Mouse (Mus musculus): ENCODE measurements around the gene Agbl4. TPM values are rescaled to one million over a fixed set of nuclear protein-coding genes. Genes with fewer than 3 reads are reported as not detected.

The Agbl4 gene
- total RNA-seq, 2 experiments from 2014 or later: 4.6 to 5.2 TPM

DNA sequence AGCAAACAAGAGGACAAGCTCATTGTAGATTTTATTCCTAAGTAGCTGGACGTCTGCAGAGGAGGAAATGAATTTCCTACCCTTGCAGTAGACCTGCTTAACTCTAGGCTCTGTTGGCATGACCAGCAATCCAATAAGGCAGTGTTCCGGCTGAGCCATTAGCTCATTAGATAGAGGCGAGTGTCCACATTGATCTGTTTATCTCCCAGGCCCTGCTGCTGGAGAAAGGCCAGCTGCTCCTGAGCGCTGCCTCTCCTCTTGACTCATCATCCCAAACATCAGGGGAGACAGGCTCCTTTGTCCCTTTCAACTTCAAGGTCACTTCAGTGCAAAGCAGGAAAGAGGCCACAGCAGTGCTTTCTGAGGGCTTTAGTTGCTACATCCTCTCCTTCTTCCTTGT, 858.0 kb downstream of the Agbl4 start:
- DNase-seq: no peak
- intact Hi-C loops (cut with DNase I): no loop called here

GRCm38 (mm10) chr4:111256931-111257330, 859.5 kb downstream of the Agbl4 start:
- no peak for DNase-seq

GRCm38 (mm10) chr4:111280936-111281335, 883.5 kb downstream of the Agbl4 start:
- intact Hi-C loops (cut with DNase I): no loop called here
- DNase-seq: no peak

More at GRCm38 (mm10) chr4:111256931-111257330, 859.5 kb downstream of the Agbl4 start:
- intact Hi-C loops (cut with DNase I): no loop called here

- intact Hi-C loops (cut with DNase I): no loop called here
- DNase-seq: no peak
Measured at GRCm38 (mm10) chr4:111281836-111282235, 884.4 kb downstream of the Agbl4 start.

- no peak for DNase-seq
- intact Hi-C loops (cut with DNase I): no loop called here
Measured at GRCm38 (mm10) chr4:111284625-111285024, 887.2 kb downstream of the Agbl4 start.

DNA sequence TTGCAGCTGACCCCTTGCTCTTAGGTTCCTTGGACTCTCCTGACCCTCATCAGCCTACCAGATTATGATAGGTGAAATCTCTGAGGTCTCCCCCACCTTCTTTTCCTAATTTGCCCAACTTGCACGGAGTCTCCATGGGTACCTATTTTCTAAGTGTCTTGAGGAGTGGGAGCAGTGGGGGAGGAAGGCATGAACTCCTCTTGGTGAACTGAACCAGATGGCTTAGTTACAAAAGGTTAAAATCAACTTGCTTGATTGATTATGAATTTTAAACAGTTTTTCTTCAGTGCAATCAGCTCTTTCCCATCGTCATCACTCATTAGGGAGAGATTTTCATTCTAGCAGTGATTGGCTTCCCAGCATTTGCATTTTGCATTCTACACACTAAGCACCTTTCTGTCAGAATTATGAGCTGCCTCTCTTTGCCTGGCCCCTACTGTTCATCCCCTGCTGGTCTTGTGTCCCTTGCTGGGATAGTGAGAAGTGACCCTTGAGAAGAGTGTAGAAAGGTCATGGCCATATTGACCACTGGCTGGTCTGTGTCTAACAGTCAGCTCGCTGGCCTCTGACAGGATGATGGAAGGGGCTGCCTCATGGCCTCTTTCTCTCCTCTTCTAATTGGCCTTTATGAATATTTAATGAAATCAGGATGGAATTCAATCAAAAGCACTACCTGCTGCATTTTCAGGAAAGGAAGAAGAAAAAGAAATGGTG, 897.2 kb downstream of the Agbl4 start:
- intact Hi-C loops (cut with DNase I): no loop called here
- no peak for DNase-seq

DNA sequence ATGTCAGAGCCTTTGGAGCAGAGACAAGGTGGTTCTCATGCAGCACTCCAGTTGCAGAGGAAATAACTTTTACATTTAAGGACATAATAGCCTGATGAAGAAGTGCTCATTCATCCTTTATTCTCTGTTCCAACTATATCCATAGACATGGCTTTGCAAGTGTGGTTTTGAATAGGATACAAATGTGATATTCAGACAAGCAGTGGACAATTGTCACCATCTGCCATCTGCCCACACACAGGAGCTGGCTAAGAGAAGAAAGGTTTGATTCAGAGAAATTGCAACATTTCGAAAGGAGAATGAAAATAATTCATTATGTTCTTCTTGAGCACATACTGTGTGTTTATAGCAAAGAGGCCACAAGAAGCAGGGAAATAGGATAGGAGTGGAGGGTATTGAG, 909.1 kb downstream of the Agbl4 start:
- no peak for DNase-seq
- intact Hi-C loops (cut with DNase I): loop anchor here (10.0 kb wide), 1 partner anchor 1252 kb away; no protein-coding TSS in a partner anchor

GRCm38 (mm10) chr4:111307166-111307565, 909.7 kb downstream of the Agbl4 start:
- intact Hi-C loops (cut with DNase I): loop anchor here (10.0 kb wide), 1 partner anchor 1252 kb away; no protein-coding TSS in a partner anchor
- peak; percentile 10 for DNase-seq

GRCm38 (mm10) chr4:111307633-111308032, 910.2 kb downstream of the Agbl4 start:
- intact Hi-C loops (cut with DNase I): loop anchor here (10.0 kb wide), 1 partner anchor 1253 kb away; no protein-coding TSS in a partner anchor
- DNase-seq: no peak

DNA sequence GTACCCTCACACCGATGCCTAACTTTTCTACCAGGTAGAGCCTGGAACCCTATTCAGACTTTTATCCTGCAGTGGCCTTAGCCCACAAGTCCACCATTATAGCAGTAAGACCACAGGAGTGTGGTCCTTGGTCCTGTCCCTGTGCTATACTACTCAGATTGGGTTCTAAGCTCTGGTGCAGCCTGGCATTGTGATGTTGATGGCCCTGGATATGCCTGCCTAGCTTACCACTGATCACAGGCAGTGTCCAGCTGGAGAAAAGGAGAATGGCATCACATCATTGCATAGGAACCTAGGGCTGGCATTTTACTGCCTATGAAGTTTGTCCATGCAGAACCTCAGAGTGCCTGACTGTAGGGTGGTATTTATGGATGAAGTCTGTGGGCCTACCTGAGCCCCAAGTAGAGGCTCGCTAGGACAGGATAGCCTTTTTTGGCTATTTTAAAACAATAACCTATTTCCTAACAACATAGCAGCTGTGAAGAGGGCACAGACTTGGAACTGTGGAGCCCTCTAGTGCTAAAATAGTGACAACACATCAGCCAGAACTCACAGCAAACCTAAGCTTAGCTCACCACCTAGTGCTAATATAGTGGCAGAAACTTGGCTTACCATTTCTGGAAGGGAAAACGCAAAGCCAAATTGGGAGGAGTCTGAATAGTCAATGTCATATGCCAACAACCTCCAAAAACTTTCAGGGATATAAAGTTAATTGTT, 911.3 kb downstream of the Agbl4 start:
- DNase-seq: no peak
- intact Hi-C loops (cut with DNase I): loop anchor here (10.0 kb wide), 1 partner anchor 1254 kb away; no protein-coding TSS in a partner anchor

DNA sequence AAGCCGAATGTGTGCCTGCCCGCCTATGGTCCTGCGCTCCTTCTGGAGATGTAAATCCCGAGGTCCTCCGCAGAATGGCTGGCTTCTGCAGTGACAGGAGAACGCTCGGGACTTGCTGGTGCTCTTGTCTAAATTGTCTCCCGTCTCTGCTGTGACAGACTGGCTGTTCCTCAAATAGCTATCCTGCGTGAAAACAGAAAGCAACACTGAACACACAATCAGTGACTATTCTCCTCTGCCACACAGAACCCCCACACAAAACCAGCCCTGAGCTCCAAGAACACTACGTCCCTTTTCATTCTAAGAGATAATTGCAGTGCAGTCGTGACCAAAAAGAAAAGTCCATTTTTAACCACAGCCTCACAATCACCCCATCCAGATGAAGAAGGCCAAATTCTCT, 929.6 kb downstream of the Agbl4 start:
- intact Hi-C loops (cut with DNase I): no loop called here

DNA sequence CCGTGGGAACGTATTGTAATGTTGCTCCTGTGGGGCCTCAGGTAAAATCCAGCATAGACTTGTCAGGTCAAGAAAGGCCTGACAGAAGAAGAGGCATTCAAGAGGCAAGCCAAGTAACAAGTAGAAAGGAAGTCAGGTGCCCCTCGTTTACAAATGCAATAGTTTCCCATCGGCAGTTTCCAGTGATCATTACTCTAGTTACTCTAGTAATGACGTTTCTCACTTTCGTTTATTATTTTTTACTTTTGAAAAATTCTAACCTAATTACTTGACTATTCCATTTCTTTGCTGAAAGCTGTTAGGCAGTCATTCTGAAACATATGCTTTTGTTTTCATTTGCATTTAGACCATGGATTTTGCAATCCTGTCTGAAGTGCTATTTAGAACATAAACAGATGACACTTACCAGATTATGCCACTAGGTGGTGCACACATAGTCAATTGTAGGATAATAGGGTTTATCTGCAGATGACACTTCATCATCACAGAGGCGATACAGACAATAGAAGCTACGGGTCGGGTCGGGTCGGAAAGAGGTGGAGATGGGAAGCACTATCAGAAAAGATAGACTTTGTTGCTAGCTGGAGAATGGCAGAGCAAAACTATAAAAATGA, 930.4 kb downstream of the Agbl4 start:
- DNase-seq: peak; percentile 8
- intact Hi-C loops (cut with DNase I): no loop called here

More for the DNA sequence above, 929.6 kb downstream of the Agbl4 start:
- DNase-seq: no peak

DNA sequence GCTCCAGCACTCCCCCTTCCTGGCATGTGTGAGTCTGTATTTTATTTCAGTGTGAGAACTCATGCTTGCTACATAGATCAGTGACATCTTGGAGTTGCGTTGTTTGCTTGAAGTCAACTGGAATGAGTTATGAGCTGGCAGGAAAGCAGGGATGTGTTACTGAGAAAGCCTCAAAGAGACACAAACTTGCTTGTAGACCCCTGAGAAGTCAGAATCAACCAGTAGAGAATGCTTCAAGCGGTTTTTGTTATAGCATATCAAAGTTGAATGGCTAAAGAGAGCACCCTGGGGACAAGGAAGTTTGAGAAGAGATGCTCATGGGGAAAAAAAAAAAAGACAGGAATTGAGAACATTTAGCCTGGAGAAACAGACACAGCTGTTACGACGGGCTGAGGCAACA, 932.0 kb downstream of the Agbl4 start:
- intact Hi-C loops (cut with DNase I): no loop called here
- no peak for DNase-seq

GRCm38 (mm10) chr4:111332864-111333263, 935.4 kb downstream of the Agbl4 start:
- intact Hi-C loops (cut with DNase I): loop anchor here (10.0 kb wide), 1 partner anchor 292 kb away; no protein-coding TSS in a partner anchor
- DNase-seq: no peak

DNA sequence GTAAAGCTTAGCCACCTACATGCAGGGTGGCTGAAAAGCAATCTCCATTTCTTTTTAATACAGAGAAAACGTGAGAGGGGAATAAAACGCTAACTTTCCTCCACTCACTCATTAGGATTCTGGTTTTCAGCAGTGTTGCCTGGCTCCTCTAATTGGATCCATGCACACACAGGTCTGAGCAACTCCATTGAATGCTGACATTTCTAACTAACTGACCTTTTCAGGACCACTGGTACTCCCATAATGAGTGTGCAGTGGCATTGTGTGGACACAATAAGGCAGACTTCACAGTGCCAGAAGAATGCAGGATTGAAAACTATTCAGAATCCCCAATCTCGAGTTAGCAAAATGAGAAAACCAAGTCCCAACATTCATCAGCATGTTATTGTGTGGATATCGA, 952.5 kb downstream of the Agbl4 start:
- no peak for DNase-seq
- intact Hi-C loops (cut with DNase I): no loop called here

DNA sequence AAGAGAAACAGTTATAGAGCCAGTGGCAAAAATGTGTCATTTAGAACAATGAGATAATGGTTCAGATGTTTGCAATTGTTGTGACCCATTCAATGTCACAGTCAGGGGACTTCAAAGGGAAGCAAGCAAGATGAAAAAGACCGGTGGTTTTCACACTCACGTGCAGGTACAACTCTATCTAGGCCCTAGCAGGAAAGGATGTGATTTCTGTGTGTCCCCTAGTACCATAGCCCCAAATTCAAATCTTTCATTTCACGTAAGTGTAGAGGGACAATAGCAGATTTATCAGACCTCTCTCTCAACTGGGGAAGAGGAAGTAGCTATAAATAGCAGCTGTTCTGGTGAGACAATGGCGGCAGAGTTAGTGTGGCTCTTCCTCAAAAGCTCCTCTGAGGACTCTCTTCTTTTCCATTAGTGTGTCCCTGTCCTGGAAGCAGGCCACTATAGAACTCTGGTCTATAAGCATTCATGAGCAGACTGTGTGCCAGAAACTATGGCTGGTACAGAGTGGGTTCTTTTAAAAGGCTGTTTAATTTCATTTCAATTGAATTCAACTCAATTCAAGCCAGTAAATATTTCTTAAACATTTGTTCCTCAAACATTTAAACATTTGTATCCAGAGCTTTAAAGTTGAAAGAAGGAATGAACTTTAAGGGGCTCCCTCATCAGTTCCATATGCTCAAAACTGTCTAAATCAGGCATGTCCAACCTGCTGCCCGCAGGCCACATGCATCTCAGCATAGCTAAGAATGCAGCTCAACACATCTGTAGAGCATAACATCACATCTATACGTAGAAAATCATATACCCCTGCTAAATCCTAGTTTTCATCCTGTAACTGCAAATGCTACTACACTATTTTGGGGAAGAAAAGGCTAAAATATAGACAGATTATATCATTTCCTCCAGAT, 953.4 kb downstream of the Agbl4 start:
- intact Hi-C loops (cut with DNase I): no loop called here
- DNase-seq: no peak

DNA sequence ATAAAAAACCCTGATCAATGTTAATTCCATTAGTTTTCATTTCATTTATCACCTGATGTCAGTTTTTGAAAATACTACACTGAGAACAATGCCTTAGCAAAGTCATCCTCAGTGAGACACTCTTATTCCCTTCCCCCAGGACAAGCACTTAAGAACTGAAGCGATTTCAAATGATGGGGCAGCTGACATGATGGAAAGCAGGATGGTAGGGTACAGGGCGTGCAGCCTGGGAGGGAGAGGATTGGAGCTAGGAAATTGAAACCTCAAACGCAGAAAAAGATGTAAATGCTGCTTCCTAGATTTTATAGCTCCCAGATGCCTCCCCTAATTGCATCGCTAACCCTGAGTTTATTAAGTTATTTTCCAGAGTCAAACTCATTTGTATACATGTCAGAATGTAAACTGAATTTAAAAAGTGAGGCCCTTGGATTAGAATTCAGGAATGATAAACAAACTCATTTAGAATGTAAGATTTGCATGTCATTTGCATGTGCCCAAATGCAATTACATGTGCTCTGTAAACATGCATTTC, 959.2 kb downstream of the Agbl4 start:
- no peak for DNase-seq
- intact Hi-C loops (cut with DNase I): no loop called here

DNA sequence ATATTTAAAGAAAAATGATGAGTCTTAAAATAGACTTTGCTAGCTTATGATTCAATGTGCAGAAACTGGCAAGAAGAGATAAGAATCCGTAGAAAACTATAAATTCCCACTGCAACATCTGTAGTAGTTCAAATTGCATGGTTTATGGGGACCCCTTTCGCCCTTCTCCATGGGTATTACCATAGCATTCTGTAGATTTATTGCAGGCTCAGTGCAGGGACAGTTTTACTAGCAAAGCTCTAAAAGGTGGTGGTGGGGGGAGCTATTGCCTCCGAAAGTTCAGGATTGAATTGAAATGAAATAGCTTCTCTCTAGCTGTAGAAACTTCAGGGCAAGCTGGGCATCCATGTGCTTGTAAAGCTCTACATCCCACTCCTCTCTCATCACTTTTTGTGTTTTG, 959.7 kb downstream of the Agbl4 start:
- intact Hi-C loops (cut with DNase I): no loop called here
- DNase-seq: no peak

- DNase-seq: no peak
- intact Hi-C loops (cut with DNase I): no loop called here
Measured at GRCm38 (mm10) chr4:111364199-111364598, 966.7 kb downstream of the Agbl4 start.

DNA sequence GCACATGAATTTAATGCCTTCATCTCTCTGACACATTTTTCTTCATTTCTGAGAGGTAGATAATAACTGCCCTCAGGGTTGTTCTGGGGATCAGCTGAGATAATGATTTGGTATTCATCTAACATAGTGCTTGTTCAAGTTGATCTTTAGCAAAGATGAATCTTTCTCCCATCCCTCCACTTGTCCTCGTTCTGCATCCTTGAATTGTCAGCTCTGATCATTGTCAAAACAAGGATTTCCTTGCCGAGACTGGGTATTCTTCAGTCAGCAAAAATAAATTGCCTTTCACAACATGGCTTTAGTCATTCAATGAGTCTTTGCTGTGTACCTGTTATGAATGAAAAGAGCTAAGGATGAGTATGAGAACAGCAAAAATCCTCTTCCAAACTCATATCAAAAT, 970.3 kb downstream of the Agbl4 start:
- intact Hi-C loops (cut with DNase I): no loop called here
- no peak for DNase-seq

All from left cerebral cortex, postnatal 4 days (tissue).